Mouse (Mus musculus): ENCODE data around the gene Strip2.

- TF ChIP-seq JUND (conservative IDR thresholded peaks at IDR 0.05; ENCODE audit: low read depth, low read length) (no peak), SIN3A (IDR thresholded peaks at IDR 0.05; ENCODE audit: low read length) (no peak), POLR2A (IDR thresholded peaks at IDR 0.05; ENCODE audit: low read depth, low read length) (no peak), ZKSCAN1 (IDR thresholded peaks at IDR 0.05; ENCODE audit: borderline replicate concordance, low read depth, low read length) (no peak), CTCF (conservative IDR thresholded peaks at IDR 0.05 in 1 of 2, IDR thresholded peaks at IDR 0.05 in 1 of 2; ENCODE audit: low read depth in 2 of 2, low read length in 2 of 2) (no peak), ELF1 (IDR thresholded peaks at IDR 0.05; ENCODE audit: low read depth, low read length) (no peak), RAD21 (IDR thresholded peaks at IDR 0.05; ENCODE audit: low read depth, low read length) (no peak), BHLHE40 (IDR thresholded peaks at IDR 0.05; ENCODE audit: low read depth, low read length) (no peak), CHD1 (IDR thresholded peaks at IDR 0.05; ENCODE audit: low read depth, low read length) (no peak), E2F4 (IDR thresholded peaks at IDR 0.05; ENCODE audit: insufficient replicate concordance, low read depth, low read length) (no peak), HCFC1 (IDR thresholded peaks at IDR 0.05; ENCODE audit: low read depth, low read length) (no peak)
Measured at GRCm38 (mm10) chr6:29998771-29999170, 82.0 kb downstream of the Strip2 start.
